Mouse (Mus musculus) layer of hippocampus, adult 18-20 months (tissue): ENCODE data around the gene Rad51c. TPM values are rescaled to one million over a fixed set of nuclear protein-coding genes. Genes with fewer than 3 reads are reported as not detected.
A peak's percentile ranks its signal among the peaks of the same experiment; 100 is the strongest.
"Not testable (repeated sequence)": the region's sequence is repeated elsewhere in the genome, so short reads cannot be mapped to it uniquely, and the experiment has no call there.

ENCODE experiments used
- DNase-seq, 2 experiments: peaks; one replicate each; pipeline ENCODE4 v3.0.0; 2022; ENCODE audit warnings: low spot score in 2 of 2
- long read RNA-seq: library from polyadenylated mRNA; stranded (forward); transcript quantifications from one replicate; pipeline ENCODE4 v2.0.0, GENCODE M21; 2021
- total RNA-seq, 2 experiments: library from RNA; stranded (reverse); gene quantifications; 2 replicates each; pipeline ENCODE4 v1.2.3; 2021

Gene Rad51c
- total RNA-seq, result 1 to 10 TPM; 4.5 to 4.6 TPM
- long read RNA-seq, partial matches to known transcripts, result 0 of 2 reads
- long read RNA-seq, other reads (novel, unspliced or antisense), result 1 of 2 reads

DNA sequence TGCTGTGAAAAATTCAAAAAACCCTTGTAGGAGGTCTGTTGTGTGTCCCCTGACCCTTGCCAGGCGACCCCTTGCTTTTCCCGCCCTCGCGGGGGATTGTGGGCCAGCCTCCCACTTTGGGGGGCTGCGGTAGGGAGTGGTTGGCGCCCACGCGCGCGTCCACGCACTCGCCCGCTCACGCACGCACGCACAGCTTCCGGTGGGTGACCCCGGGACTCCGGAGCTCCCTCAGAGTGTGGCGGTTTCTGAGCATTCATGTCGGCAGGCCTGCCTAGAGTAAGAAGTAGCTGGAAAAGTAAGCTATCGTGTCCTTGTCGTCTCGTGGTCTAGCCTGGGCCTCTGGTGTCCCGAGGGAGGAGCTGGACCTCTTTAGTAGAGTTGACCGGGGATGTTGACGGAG, at the start of gene Rad51c, which contains the start of gene Tex14:
Gene Rad51c (minus strand): TSS at position 79 of the 400 bp plus-strand sequence.
Gene Tex14 (plus strand): TSS at position 190 of the 400 bp plus-strand sequence.
- no peak for DNase-seq

GRCm38 (mm10) chr11:87454035-87454690, 49.4 kb upstream of the Rad51c start:
- no peak for DNase-seq

DNA sequence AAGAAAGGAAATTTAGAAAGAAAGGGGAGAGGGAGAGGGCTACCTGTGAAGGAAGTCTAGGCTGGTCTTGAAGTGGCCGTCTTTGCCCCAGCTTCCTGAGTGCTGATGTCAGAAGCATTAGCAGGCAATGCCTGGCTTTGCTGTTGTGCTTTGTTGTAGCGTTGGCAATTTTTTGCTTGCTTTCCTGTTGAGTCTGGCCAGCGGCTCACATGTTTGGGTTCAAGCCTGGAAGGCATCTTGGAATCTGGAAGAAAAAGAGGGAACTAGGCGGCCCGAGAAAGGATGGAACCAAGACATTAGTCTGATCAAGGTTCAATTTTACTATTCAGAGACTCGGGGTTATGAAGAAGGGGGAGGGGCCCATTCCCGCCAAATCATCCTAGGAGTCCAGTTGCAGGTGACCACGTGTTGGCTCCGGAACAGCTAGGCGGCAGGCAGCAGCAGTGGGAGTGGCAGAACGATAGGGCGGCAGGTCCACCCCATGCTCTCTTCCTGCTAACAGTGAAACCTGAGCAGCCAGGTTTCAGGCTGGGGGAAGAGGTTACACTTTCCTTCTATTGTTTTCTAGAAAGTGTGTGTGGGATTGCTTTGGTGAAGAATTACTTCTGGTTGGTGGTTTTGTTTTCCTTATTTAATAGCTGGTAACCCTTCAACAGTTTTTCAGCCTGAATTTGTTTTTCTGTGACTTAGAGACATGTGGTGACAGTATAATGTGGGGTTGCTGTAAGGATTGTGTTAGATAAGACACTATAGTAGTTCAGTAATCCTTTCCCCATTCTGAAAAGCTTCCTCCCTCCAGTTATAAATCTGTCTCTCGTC, 48.7 kb upstream of the Rad51c start:
- no peak for DNase-seq

DNA sequence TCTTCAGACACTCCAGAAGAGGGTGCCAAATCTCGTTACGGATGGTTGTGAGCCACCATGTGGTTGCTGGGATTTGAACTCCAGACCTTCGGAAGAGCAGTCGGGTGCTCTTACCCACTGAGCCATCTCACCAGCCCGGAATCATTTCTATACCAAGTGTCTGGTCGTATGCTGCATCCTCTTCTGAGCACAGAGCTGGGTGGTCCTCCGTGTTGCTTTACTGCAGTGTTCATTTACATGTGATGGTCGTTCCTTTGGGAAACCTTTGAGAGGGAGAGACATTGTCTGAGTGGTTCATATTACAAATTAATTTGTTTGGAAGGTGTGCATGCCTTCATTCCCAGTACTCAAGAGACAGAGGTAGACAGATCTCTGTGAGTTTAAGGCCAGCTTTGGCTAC, 48.0 kb upstream of the Rad51c start:
- not testable (repeated sequence) for DNase-seq

DNA sequence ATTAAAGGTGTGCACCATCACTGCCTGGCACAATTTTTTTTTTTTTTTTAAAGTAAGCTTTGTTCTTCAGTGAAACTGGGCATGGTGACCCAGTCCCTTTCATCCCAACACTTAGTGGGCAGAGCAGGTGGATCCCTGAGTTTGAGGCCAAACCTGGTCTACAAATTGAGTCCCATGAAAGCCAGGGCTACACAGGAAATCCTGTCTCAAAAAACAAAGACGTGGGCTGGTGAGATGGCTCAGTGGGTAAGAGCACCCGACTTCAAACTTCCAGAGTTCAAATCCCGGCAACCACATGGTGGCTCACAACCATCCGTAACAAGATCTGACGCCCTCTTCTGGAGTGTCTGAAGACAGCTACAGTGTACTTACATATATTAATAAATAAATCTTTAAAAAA, 45.1 kb upstream of the Rad51c start:
- not testable (repeated sequence) for DNase-seq

GRCm38 (mm10) chr11:87449200-87449547, 44.4 kb upstream of the Rad51c start:
- DNase-seq, result no peak

GRCm38 (mm10) chr11:87448476-87449199, 43.9 kb upstream of the Rad51c start:
- peak in 1 of 2 experiments; percentile 36 for DNase-seq

GRCm38 (mm10) chr11:87448081-87448475, 43.3 kb upstream of the Rad51c start:
- peak; percentile 88 to 95 for DNase-seq

GRCm38 (mm10) chr11:87447429-87447828, 42.7 kb upstream of the Rad51c start:
- DNase-seq, result no peak

DNA sequence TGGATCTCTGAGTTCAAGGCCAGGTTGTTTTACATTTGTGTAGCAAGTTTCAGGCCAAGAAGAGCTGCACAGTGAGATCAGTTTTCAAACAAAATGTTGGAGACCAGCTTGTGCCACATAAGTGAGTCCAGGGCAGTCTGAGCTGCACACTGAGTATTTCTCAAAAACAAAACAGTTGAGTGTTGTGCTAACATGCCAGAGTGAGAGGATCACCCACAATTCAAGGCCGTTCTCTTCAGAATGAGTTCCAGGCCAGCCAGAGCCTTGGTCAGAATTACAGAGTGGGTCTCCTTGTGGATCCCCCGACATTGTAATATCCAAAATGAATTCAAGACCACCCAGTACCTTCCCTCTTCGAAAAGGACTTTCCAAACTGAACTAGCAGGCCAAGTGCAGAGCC, 41.4 kb upstream of the Rad51c start:
- no peak for DNase-seq

DNA sequence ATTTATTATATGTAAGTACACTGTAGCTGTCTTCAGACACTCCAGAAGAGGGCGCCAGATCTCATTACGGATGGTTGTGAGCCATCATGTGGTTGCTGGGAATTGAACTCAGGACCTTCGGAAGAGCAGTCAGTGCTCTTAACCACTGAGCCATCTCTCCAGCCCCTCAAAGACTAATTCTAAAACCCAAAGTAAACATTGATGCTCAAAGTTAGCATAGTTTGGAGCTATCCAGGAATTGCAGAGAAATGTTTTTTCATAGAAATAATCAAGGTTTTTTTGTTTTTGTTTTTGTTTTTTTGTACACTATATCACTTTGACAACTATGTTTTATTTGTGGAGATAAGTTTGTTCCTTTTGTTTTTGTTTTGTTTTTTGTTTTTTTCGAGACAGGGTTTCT, 40.8 kb upstream of the Rad51c start:
- not testable (repeated sequence) for DNase-seq

- no peak for DNase-seq
These were observed 40.1 kb upstream of the Rad51c start for GRCm38 (mm10) chr11:87444735-87445428.

DNA sequence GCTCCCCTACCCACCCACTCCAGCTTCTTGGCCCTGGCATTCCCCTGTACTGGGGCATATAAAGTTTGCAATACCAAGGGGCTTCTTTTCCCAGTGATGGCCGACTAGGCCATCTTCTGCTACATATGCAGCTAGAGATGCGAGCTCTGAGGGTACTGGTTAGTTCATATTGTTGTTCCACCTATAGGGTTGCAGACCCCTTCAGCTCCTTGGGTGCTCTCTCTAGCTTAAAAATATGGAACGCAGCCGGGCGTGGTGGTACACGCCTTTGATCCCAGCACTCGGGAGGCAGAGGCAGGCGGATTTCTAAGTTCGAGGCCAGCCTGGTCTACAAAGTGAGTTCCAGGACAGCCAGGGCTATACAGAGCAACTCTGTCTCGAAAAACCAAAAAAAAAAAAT, 39.3 kb upstream of the Rad51c start:
- not testable (repeated sequence) for DNase-seq

GRCm38 (mm10) chr11:87443373-87443883, 38.7 kb upstream of the Rad51c start:
- peak; percentile 45 to 64 for DNase-seq

- DNase-seq, result peak; percentile 73 to 76
These were observed 38.1 kb upstream of the Rad51c start for GRCm38 (mm10) chr11:87442643-87443372.

- no peak for DNase-seq
These were observed 35.2 kb upstream of the Rad51c start for GRCm38 (mm10) chr11:87439796-87440420.

DNA sequence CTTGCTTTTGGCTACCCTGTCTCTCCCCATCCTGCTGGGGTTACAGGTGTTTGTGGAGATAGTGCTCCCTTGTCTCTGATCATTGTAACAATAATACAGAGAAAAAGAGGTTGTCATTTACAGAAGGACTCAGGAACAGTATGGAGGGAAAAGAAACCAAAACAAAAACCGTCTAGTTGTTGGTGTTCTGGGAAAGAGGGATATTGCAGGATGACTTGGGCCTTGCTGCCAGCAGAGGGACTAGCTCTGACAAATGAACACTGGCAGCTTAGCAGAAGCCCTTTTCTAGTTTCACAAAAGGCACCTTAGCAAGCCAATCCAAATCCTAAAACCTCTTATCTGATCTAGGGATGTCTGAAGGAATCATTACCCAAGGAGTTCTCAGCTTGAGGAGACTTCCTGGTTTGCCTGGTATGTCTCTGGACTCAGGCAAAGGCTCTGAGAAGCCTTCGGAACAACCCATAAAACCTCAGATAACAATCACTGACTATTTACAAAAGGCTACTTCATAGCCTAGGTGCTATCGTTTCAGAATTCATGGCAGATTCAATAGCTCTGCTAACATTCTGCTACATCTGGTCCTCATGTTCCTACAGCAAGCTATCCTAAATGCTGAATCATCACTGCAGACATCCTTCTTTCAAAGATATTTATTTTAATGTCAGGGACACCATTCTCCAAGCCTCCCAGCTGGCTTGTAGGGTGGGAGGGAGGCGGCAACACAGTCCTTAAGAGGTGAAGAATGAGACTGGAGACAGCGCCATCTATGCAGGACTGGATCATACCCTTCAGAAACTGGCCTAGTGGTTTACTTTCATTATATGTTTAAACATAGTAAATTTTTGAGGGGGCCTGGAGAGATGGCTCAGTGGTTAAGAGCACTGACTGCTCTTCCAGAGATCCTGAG, 31.8 kb upstream of the Rad51c start:
- DNase-seq, result no peak

GRCm38 (mm10) chr11:87435107-87435506, 30.4 kb upstream of the Rad51c start:
- not testable (repeated sequence) for DNase-seq
